Mouse (Mus musculus): ENCODE measurements at regions not wholly inside any gene's neighbourhood (a gene's known extent, or its start where the extent isn't known, plus 50 kb on each side); places are given as distances from the start of the nearest gene placed in this dataset.

DNA sequence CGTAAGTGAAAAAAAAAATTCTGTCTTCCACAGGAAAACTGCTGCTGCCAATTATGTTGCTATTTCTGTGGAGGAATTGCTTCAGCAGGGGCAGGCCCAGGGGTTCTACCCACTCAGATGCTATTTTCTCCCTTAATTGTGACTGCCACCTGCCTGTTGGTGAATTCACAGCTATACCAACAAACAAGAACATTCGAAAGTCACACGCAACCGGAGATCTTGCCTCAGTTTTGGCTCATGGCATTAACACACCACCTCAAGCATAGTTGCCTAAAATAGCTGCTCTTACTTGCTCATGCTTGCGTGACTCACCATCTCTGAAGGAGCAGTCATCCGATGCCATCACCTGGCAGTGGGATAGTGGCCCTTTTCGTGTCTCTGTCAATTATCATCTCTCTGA is 498.3 kb downstream of the Epm2a start:
- no peak for ATAC-seq
- no peaks in the 10 kb centered on the region for H3K36me3 ChIP-seq (ENCODE audit: control insufficient read depth, insufficient read depth)

GRCm38 (mm10) chr10:11846141-11846540 is 502.9 kb downstream of the Epm2a start:
- Histone ChIP-seq H3K9me3 (ENCODE audit: control insufficient read depth) (no peaks in the 10 kb centered on the region), H3K27me3 (replicated peaks; ENCODE audit: control insufficient read depth, insufficient read depth, low read length) (no peaks in the 10 kb centered on the region), H3K27ac (ENCODE audit: low read depth, low read length) (no peak overlapping the region), H3K4me3 (ENCODE audit: low read depth, low read length) (no peak overlapping the region), H3K36me3 (ENCODE audit: control insufficient read depth, insufficient read depth) (no peaks in the 10 kb centered on the region), H3K4me2 (replicated peaks; ENCODE audit: low read depth) (no peak overlapping the region), H3K4me1 (replicated peaks; ENCODE audit: control insufficient read depth, insufficient read depth, low read length) (no peaks in the 10 kb centered on the region), H3K9ac (ENCODE audit: low read depth, low read length) (no peak overlapping the region)
- TF ChIP-seq CTCF (IDR thresholded peaks at IDR 0.05; ENCODE audit: low read depth) = no peak
- WGBS = 86% methylated on average over 1 of the region's 1 CpGs
- no peak for ATAC-seq

More for the DNA sequence above, 498.3 kb downstream of the Epm2a start:
- WGBS = 90% methylated on average over 7 of the region's 7 CpGs
- H3K9me3 ChIP-seq (ENCODE audit: control insufficient read depth) = no peaks in the 10 kb centered on the region
- no peaks in the 10 kb centered on the region for H3K27me3 ChIP-seq (replicated peaks; ENCODE audit: control insufficient read depth, insufficient read depth, low read length)
- no peak overlapping the region for H3K9ac ChIP-seq (ENCODE audit: low read depth, low read length)
- no peak overlapping the region for H3K27ac ChIP-seq (ENCODE audit: low read depth, low read length)
- no peak for TF ChIP-seq CTCF (IDR thresholded peaks at IDR 0.05; ENCODE audit: low read depth)
- H3K4me3 ChIP-seq (ENCODE audit: low read depth, low read length) = no peak overlapping the region
- no peaks in the 10 kb centered on the region for H3K4me1 ChIP-seq (replicated peaks; ENCODE audit: control insufficient read depth, insufficient read depth, low read length)
- no peak overlapping the region for H3K4me2 ChIP-seq (replicated peaks; ENCODE audit: low read depth)

DNA sequence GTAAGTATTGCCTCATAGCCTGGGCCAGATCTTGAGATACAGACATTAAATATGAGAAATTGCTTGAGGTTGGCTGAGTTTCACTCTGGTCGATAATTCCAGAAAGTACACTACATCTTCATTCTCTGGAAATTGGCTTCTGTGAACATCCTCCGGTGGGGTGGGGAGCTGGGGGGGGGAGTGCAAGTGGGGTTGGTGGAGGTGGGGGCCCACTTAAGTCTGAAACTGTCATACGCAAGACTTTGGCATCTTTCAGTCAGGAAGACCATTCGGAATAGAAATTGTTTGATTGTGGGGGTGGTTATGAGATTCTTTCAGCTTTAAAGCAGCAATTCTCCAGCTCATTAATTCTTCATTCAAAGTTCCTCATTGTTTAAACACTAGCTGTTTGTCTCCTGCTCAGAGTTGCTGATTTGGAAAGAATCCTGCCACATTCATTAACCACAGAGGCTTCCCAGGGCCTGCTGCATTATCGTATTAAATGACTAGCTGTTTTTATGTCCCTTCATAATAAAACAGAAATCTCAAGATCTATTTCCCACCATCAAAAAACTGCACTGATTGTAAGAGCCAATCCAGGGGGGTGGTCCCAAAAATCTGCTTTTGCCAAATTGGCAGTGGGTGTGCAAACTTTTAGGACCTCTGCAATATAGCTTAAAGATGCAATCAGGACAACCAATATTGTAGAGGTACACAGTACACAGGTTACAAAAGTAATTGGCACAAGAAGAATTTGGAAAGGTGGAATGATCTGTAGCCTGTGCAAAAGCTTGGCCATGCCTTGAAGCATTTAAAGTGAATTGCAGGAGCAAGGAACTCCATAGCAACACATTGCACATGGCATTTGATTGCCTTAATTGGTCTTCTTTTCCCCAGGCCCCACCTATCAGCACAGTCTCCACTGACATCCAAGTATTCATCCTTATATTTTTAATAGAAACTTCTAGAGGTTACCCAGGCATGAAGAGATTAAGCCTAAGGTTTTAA is 532.2 kb downstream of the Epm2a start:
- no peak overlapping the region for H3K27ac ChIP-seq (ENCODE audit: low read depth, low read length)
- H3K36me3 ChIP-seq (ENCODE audit: control insufficient read depth, insufficient read depth) = no peaks in the 10 kb centered on the region
- H3K9me3 ChIP-seq (ENCODE audit: control insufficient read depth) = no peaks in the 10 kb centered on the region
- H3K27me3 ChIP-seq (replicated peaks; ENCODE audit: control insufficient read depth, insufficient read depth, low read length) = no peaks in the 10 kb centered on the region
- H3K4me1 ChIP-seq (replicated peaks; ENCODE audit: control insufficient read depth, insufficient read depth, low read length) = no peaks in the 10 kb centered on the region
- H3K4me2 ChIP-seq (replicated peaks; ENCODE audit: low read depth) = no peak overlapping the region
- H3K4me3 ChIP-seq (ENCODE audit: low read depth, low read length) = no peak overlapping the region
- TF ChIP-seq CTCF (IDR thresholded peaks at IDR 0.05; ENCODE audit: low read depth) = no peak
- no peak for ATAC-seq
- WGBS = 59% methylated on average over 5 of the region's 5 CpGs
- no peak overlapping the region for H3K9ac ChIP-seq (ENCODE audit: low read depth, low read length)

DNA sequence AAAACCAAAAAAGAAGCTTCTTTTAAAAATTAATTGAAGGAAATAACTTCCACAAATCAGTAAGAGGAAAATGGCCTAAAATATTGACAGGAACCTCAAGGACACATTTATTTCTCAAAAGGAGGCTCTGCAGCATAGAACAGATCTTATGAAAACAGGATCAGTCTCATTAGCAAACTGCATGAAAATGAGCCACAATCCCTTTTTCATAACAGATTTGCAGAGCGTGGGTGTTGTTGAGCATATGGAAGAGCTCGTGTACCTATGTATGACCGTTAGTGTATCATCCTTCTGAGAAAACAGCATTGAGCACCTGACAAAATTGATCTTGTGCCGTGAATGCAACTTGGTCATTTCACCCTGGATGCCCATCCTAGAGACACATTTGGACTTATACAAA is 543.0 kb downstream of the Epm2a start:
- H3K4me3 ChIP-seq (ENCODE audit: low read depth, low read length) = no peak overlapping the region
- WGBS = 93% methylated on average over 4 of the region's 4 CpGs
- no peak overlapping the region for H3K9ac ChIP-seq (ENCODE audit: low read depth, low read length)
- H3K4me1 ChIP-seq (replicated peaks; ENCODE audit: control insufficient read depth, insufficient read depth, low read length) = no peaks in the 10 kb centered on the region
- no peak for TF ChIP-seq CTCF (IDR thresholded peaks at IDR 0.05; ENCODE audit: low read depth)
- H3K9me3 ChIP-seq (ENCODE audit: control insufficient read depth) = no peaks in the 10 kb centered on the region
- no peak for ATAC-seq
- no peaks in the 10 kb centered on the region for H3K36me3 ChIP-seq (ENCODE audit: control insufficient read depth, insufficient read depth)
- H3K27ac ChIP-seq (ENCODE audit: low read depth, low read length) = no peak overlapping the region
- H3K27me3 ChIP-seq (replicated peaks; ENCODE audit: control insufficient read depth, insufficient read depth, low read length) = no peaks in the 10 kb centered on the region
- H3K4me2 ChIP-seq (replicated peaks; ENCODE audit: low read depth) = no peak overlapping the region

DNA sequence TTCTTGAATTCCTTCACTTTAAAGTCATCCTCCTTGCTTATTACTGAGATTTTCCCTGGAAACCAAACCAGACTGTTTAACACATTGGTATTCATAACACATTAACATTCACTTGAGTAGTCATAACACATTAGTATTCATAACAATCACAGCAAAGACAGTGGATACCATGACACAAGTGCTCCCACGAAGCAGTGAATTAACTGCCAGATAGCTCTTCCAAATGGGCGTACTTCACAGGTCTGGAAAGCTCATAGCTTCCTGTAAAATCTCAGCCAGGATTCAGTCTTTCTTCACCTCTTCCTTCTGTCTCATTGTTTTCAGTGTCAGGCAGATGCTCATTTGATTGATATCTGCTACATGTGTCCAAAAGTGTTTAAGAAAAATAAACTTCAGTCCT is 545.7 kb downstream of the Epm2a start:
- WGBS = 73% methylated on average over 2 of the region's 2 CpGs
- Histone ChIP-seq H3K27ac (ENCODE audit: low read depth, low read length) (no peak overlapping the region), H3K9me3 (ENCODE audit: control insufficient read depth) (no peaks in the 10 kb centered on the region), H3K27me3 (replicated peaks; ENCODE audit: control insufficient read depth, insufficient read depth, low read length) (no peaks in the 10 kb centered on the region), H3K4me2 (replicated peaks; ENCODE audit: low read depth) (no peak overlapping the region), H3K4me3 (ENCODE audit: low read depth, low read length) (no peak overlapping the region), H3K9ac (ENCODE audit: low read depth, low read length) (no peak overlapping the region), H3K4me1 (replicated peaks; ENCODE audit: control insufficient read depth, insufficient read depth, low read length) (no peaks in the 10 kb centered on the region), H3K36me3 (ENCODE audit: control insufficient read depth, insufficient read depth) (no peaks in the 10 kb centered on the region)
- no peak for ATAC-seq
- no peak for TF ChIP-seq CTCF (IDR thresholded peaks at IDR 0.05; ENCODE audit: low read depth)

- no peak for TF ChIP-seq CTCF (IDR thresholded peaks at IDR 0.05; ENCODE audit: low read depth)
- Histone ChIP-seq H3K4me2 (replicated peaks; ENCODE audit: low read depth) (no peak overlapping the region), H3K4me3 (ENCODE audit: low read depth, low read length) (no peak overlapping the region), H3K9me3 (ENCODE audit: control insufficient read depth) (no peaks in the 10 kb centered on the region), H3K36me3 (ENCODE audit: control insufficient read depth, insufficient read depth) (no peaks in the 10 kb centered on the region), H3K4me1 (replicated peaks; ENCODE audit: control insufficient read depth, insufficient read depth, low read length) (no peaks in the 10 kb centered on the region), H3K27me3 (replicated peaks; ENCODE audit: control insufficient read depth, insufficient read depth, low read length) (no peaks in the 10 kb centered on the region), H3K27ac (ENCODE audit: low read depth, low read length) (no peak overlapping the region), H3K9ac (ENCODE audit: low read depth, low read length) (no peak overlapping the region)
- WGBS = 89% methylated on average over 3 of the region's 3 CpGs
- no peak for ATAC-seq
Measured at GRCm38 (mm10) chr10:11922132-11922531, 578.9 kb downstream of the Epm2a start.
